Mouse (Mus musculus) retina, embryonic 14.5 days (tissue): ENCODE results near the gene Rpl38.
"Not testable (repeated sequence)": the region's sequence is repeated elsewhere in the genome, so short reads cannot be mapped to it uniquely, and the experiment has no call there.

Source experiments
- DNase-seq: peaks from one replicate; pipeline ENCODE4 v3.0.0-alpha.2; 2015; ENCODE audit warnings: low spot score

Gene Rpl38

DNA sequence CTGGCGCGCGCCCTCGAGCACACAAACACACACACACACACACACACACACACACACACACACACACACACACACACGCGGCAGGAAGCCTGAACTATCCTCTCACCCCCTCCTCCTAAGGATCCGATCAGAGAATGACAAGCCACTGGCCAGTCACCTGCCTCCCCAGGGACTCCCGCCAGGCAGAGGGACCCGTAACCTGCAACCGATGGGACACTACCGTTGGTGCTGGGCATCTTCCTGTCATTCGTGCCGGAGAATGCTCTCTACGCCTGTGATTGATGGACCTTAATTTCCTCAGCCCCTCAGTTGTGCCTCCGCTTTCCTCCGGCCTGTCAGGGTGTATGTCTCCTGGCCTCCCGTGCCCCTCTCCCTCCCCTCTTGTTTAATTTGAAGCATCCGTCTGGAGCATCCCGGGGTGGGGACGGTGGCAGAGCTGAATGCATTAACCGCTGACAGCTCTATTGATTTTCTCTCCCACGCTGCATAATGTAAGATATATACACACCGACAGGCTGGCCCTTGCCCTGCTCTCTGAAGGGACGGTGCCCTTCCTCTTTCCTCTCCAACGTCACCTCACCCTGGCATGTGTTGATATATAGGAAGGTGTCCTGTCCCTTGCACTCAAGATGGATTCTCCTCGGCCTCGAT lies 11.2 kb upstream of the Rpl38 start:
- DNase-seq: no peak

- peak; percentile 82 for DNase-seq
Measured at GRCm38 (mm10) chr11:114657737-114658136, 10.6 kb upstream of the Rpl38 start.

DNA sequence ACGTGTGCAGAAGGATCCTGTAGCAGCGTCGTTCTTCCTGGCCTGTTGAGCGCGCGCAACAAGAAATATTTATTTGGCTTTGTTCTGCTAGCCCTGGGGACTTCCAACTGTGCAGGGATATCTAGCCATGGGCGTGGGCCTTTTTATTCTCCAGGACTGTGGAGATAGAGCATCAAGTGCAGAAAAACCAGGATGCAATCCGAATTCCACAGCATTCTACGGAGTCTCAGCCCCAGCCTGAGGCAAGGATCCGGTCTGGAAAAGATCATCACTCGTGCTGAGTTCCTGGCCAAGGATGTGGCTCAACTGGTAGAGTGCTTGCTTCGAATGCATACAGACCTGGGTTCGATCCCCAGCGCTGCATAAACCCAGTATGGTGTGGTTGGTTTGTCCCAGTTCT lies 6.2 kb upstream of the Rpl38 start:
- no peak for DNase-seq

- peak; percentile 72 for DNase-seq
Measured at GRCm38 (mm10) chr11:114662746-114663362, 5.5 kb upstream of the Rpl38 start.

GRCm38 (mm10) chr11:114664164-114664563 lies 4.2 kb upstream of the Rpl38 start:
- DNase-seq: no peak

DNA sequence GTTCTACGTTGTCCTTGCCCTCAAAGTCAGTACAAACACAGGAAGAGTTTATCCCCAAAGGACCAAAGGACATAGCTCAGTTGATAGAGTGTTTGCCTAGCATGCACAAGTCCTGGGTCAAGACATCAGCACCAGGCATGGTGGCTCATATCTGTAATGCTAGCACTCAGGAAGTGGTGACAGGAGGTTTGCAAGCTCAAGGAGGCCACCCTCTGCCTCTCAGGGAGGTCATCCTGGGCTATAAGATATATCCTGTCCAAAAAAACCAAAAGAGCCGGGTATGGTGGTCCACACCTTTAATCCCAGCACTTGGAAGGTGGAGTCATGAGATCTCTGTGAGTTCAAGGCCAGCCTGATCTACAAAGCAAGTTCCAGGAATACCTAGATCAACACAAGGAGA lies 2.9 kb upstream of the Rpl38 start:
- no peak for DNase-seq

DNA sequence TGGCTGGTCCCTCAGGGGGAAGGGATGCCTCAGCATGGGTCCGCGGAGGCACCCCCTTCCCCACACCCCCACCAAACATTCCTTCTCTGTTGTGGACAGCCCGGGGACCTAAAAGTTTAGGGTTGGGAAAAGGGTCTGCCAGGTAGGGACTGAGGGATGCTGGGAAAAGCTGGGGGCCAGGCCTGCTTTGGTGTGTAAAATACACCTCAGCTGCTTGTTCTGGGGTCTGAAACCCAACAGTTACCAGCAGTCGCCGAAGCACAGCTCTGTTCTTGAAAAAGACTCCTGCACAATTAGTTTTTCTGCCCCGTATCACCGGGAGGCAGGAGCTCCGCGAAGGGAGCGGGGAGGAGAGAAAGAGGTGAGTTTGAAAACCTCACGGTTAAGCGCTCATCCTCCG lies 1.5 kb upstream of the Rpl38 start:
- no peak for DNase-seq

DNA sequence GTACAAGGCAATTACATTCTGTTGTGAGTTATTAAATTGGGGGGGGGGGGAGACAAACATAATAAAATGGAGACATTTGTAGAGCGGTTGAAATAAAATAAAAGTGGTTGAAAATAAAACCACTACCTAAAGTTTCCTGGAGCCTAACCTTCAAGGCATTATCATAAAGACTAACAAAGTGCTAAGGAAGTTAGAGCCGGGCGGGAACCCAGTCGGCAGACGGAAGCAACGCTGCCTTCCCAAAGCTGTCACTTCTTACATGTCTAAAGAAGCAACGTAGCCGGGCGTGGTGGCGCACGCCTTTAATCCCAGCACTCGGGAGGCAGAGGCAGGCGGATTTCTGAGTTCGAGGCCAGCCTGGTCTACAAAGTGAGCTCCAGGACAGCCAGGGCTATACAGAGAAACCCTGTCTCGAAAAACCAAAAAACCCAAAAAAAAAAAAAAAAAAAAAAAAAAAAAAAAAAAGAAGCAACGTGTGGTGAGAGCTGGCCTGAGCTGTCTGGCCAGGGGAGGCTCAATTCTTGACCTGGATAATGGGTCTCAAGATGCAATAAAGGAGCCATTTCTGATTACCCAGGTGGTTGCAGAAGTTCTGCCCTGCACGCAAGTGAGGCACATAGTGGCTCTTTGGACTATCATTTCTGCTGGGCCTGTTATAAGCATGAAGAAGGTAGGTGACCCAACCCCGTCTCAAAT lies 940 bp upstream of the Rpl38 start:
- DNase-seq: no peak

GRCm38 (mm10) chr11:114667932-114668285 lies 415 bp upstream of the Rpl38 start:
- peak; percentile 57 for DNase-seq

GRCm38 (mm10) chr11:114668741-114669623 lies 658 bp downstream of the Rpl38 start:
- peak; percentile 88 for DNase-seq

DNA sequence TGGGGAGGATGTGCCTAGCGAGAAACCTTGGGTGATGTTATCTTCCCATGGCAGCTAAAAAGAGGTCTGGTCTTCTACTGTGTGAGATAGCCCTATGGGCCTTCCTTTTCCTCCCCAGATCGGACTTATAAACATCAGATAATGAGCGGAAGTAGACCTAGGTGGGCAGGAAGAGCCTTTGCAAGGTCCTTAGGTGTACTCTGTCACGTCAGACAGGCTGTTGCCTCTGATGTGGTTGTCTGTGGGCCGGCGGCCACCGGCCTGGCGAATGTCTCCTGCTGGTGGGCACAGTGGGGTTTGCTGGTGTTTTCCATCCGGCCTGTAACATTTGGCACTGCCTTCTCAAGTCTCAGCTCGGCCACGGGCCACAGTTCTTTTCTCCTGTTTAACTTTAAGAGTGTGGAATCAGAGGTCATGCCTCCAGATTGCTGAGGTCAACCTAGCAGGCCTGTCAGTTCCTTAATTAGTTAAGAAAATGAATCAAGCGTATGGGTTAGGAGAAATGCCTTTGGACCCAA lies 1.4 kb downstream of the Rpl38 start:
- no peak for DNase-seq

- DNase-seq: no peak
Measured at GRCm38 (mm10) chr11:114671147-114671546, 2.8 kb downstream of the Rpl38 start.

GRCm38 (mm10) chr11:114672794-114673718 lies 4.7 kb downstream of the Rpl38 start:
- DNase-seq: peak; percentile 80

GRCm38 (mm10) chr11:114673719-114674050 lies 5.4 kb downstream of the Rpl38 start:
- DNase-seq: no peak

- DNase-seq: no peak
Measured at GRCm38 (mm10) chr11:114674180-114674579, 5.9 kb downstream of the Rpl38 start.

DNA sequence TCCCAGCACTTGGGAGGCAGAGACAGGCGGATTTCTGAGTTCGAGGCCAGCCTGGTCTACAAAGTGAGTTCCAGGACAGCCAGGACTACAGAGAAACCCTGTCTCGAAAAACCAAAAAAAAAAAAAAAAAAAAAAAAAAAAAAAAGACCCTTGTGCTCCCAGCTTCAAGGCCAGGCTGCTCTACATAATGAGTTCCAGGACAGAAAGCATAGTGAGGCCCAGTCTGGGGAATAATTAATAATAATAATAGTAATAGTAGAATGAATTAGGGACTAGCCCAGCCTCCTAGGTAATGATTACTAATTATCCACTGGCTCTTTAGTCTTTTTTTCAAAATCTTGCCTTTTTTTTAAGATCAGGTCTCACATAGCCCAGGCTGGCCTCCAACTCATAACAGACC lies 6.5 kb downstream of the Rpl38 start:
- DNase-seq: not testable (repeated sequence)

- DNase-seq: peak; percentile 85
Measured at GRCm38 (mm10) chr11:114675341-114675825, 7.1 kb downstream of the Rpl38 start, which contains the start of gene Ttyh2. Ttyh2 (plus strand) TSS chr11:114675431.

GRCm38 (mm10) chr11:114675826-114676401 lies 7.6 kb downstream of the Rpl38 start:
- no peak for DNase-seq

- DNase-seq: no peak
Measured at GRCm38 (mm10) chr11:114676431-114676830, 8.1 kb downstream of the Rpl38 start.

DNA sequence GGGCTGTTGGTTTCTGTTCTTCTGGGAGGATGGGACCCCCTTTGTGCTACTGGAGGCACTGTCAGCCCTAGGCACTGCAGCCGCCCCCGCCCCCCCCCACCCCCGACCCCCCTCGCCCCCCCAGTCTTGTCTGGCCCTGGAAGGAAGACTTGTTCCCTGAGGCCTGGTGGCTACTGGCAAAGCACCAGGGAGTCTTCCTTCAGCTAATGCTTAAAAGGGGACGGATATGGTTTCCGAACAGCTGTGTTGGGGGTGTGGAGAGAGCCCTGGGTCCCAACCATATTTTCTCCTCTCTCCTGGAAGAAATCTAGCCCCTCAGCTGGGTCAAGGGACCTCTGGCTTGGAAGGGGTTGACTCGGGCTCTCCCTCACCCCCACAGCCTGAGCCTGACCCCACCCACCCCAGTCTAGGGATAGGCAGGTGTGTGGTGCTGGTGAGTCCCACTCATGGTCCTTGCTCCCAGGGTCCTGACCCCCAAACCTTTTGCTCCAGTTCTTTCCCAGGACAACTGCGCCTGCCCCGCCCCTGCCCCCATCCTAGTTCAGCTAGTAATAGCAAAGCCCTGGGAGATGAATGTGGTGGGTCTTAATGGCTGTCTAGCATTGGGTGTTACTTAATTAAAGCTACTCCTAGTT lies 8.7 kb downstream of the Rpl38 start:
- DNase-seq: no peak
